Mouse (Mus musculus): ENCODE measurements around the gene Ywhag. TPM values are rescaled to one million over a fixed set of nuclear protein-coding genes. Genes with fewer than 3 reads are reported as not detected.

Ywhag gene
- polyA plus RNA-seq, 1 experiment from 2014 or later = 60.1 TPM

DNA sequence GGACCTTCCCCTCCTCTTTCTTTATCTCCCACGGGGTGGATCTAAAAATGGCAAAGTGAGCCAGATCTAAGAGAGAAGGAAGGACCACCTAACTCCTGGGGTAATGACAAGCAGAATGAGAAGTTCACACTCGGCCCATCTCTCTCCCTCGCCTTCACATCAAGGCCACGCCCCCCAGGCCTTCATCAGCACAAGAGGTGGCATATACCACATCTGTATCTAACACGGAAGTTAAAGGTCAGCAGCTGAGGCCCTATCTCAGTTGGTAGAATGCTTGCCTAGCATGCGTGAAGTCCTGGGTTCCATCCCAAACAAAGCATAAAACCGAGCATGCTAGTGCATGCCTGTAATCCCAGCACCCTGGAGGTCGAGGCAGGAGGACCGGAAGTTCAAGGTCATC, 60.7 kb downstream of the Ywhag start:
- Histone ChIP-seq H3K9me3 (replicated peaks; ENCODE audit: control insufficient read depth, low read length) (no peaks in the 10 kb centered on the region), H3K4me3 (ENCODE audit: low read depth, low read length) (no peak overlapping the region), H3K4me2 (ENCODE audit: low read depth, low read length) (no peak overlapping the region), H3K27ac (ENCODE audit: low read length) (no peak overlapping the region), H3K27me3 (ENCODE audit: control insufficient read depth, insufficient read depth, low read depth, low read length) (peaks cover 26% of the 10 kb centered on the region), H3K36me3 (ENCODE audit: control insufficient read depth, insufficient read depth) (no peaks in the 10 kb centered on the region), H3K4me1 (ENCODE audit: control insufficient read depth, low read depth, low read length) (no peaks in the 10 kb centered on the region; the same call in 1 of the 2 replicates), H3K9ac (ENCODE audit: low read depth, low read length) (no peak overlapping the region)
- 30% methylated on average over 9 of the region's 9 CpGs for WGBS (ENCODE audit: insufficient replicate concordance)
- ATAC-seq (ENCODE audit: low read depth) = no peak

DNA sequence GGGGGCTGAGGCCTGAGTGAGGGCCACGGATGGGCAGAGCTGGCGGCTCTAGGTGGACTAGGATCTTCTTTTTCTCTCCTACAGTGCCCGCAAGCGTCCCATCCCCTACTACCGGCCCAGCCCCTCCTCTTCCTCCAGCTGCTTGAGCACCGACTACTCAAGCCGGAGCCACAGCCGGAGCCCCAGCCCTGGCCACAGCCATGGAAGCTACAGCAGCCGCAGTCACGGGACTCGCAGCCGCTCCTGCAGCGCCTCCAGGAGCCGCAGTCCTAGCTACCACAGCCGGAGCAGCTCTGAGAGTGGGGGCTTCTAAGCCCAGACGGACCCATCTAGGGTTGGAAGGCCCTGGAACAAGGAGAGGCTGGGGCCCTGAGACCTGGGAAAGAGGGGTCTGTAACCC, 61.4 kb downstream of the Ywhag start:
- ATAC-seq (ENCODE audit: low read depth) = no peak
- H3K4me2 ChIP-seq (ENCODE audit: low read depth, low read length) = no peak overlapping the region
- H3K36me3 ChIP-seq (ENCODE audit: control insufficient read depth, insufficient read depth) = no peaks in the 10 kb centered on the region
- no peak overlapping the region for H3K27ac ChIP-seq (ENCODE audit: low read length)
- H3K27me3 ChIP-seq (ENCODE audit: control insufficient read depth, insufficient read depth, low read depth, low read length) = peaks cover 34% of the 10 kb centered on the region
- H3K4me1 ChIP-seq (ENCODE audit: control insufficient read depth, low read depth, low read length) = no peaks in the 10 kb centered on the region; the same call in 1 of the 2 replicates
- 14% methylated on average over 16 of the region's 16 CpGs for WGBS (ENCODE audit: insufficient replicate concordance)
- no peak overlapping the region for H3K4me3 ChIP-seq (ENCODE audit: low read depth, low read length)
- H3K9me3 ChIP-seq (replicated peaks; ENCODE audit: control insufficient read depth, low read length) = no peaks in the 10 kb centered on the region
- no peak overlapping the region for H3K9ac ChIP-seq (ENCODE audit: low read depth, low read length)

DNA sequence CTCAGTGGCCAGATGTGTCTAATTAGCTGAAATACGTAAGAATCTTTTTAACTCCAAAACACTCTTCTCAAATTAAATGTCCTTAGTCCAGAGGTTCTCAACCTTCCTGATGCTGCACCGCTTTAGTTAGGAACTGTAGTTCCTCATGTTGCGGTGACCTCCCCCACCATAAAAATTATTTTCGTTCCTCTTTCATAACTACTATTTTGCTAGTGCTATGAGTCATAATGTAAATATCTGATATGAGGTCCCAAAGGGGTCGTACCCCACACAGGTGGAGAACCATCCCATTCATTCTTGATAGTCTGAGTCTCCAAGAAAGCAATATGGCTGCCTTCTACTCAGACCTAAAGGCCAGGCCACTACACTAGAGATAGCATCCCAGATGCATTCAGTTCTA, 63.9 kb downstream of the Ywhag start:
- Histone ChIP-seq H3K4me1 (ENCODE audit: control insufficient read depth, low read depth, low read length) (no peaks in the 10 kb centered on the region), H3K27me3 (ENCODE audit: control insufficient read depth, insufficient read depth, low read depth, low read length) (peaks cover 53% of the 10 kb centered on the region), H3K4me3 (ENCODE audit: low read depth, low read length) (no peak overlapping the region), H3K9ac (ENCODE audit: low read depth, low read length) (no peak overlapping the region), H3K27ac (ENCODE audit: low read length) (no peak overlapping the region), H3K9me3 (replicated peaks; ENCODE audit: control insufficient read depth, low read length) (no peaks in the 10 kb centered on the region), H3K36me3 (ENCODE audit: control insufficient read depth, insufficient read depth) (no peaks in the 10 kb centered on the region), H3K4me2 (ENCODE audit: low read depth, low read length) (no peak overlapping the region)
- no peak for ATAC-seq (ENCODE audit: low read depth)
- WGBS (ENCODE audit: insufficient replicate concordance) = 56% methylated on average over 5 of the region's 5 CpGs

DNA sequence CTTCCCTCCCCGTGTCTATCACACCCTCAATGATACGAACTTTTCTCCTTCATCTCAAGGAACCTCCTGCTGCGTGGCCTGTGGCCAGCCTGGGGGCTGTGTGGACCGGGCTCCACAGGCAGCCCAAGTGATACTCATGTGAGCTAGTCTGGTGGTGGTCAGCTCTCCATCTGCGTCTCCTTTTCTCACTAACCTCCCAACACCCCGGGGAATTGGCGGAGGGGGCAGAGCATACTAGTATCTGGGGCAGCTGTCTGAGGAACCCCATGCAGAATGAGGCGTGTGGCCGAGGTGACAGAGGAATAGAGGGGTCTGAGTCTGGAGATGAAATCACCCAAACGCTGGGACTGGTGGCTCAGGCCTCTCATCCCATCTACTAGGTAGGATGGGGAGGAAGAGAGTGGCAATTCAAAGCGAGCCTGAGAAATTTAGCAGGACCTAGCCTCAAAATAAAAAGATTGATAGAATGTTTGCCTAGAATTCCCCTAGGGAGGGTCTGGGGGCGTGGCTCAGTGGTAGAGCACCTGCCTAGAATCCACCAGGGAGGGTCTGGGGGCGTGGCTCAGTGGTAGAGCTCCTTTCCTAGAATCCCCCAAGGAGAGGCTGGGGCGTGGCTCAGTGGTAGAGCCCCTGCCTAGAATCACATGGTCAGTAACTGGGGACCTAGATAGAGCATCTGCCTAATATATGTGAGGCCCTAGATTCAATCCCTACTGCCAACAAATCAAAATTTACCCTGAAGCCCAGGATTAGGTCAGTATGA, 64.6 kb downstream of the Ywhag start:
- no peak overlapping the region for H3K4me3 ChIP-seq (ENCODE audit: low read depth, low read length)
- no peaks in the 10 kb centered on the region for H3K36me3 ChIP-seq (ENCODE audit: control insufficient read depth, insufficient read depth)
- no peak overlapping the region for H3K9ac ChIP-seq (ENCODE audit: low read depth, low read length)
- H3K27me3 ChIP-seq (ENCODE audit: control insufficient read depth, insufficient read depth, low read depth, low read length) = peaks cover 53% of the 10 kb centered on the region
- no peak for ATAC-seq (ENCODE audit: low read depth)
- H3K4me1 ChIP-seq (ENCODE audit: control insufficient read depth, low read depth, low read length) = no peaks in the 10 kb centered on the region
- no peak overlapping the region for H3K4me2 ChIP-seq (ENCODE audit: low read depth, low read length)
- no peak overlapping the region for H3K27ac ChIP-seq (ENCODE audit: low read length)
- WGBS (ENCODE audit: insufficient replicate concordance) = 46% methylated on average over 14 of the region's 14 CpGs
- H3K9me3 ChIP-seq (replicated peaks; ENCODE audit: control insufficient read depth, low read length) = no peaks in the 10 kb centered on the region

DNA sequence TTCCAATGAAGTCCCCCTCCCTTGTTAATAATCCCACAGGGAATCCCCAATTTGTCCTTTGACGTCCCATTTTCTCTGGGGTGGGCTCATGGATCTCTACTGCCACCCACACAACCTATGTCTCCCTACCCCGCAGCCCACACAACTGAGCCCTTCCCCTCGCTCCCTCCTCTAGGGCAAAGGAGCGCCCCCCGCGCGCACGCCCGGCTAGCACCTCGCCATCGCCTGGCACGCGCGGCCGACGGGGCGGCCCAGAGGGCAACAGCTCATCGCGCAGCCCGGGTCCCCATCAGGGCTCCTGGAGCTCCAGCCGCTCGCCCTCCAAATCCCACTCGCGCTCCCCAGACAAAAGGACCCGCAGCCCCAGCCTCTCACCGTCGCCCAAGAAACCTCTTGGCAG, 65.8 kb downstream of the Ywhag start:
- Histone ChIP-seq H3K4me3 (ENCODE audit: low read depth, low read length) (no peak overlapping the region), H3K9ac (ENCODE audit: low read depth, low read length) (no peak overlapping the region)
- ATAC-seq (ENCODE audit: low read depth) = no peak

DNA sequence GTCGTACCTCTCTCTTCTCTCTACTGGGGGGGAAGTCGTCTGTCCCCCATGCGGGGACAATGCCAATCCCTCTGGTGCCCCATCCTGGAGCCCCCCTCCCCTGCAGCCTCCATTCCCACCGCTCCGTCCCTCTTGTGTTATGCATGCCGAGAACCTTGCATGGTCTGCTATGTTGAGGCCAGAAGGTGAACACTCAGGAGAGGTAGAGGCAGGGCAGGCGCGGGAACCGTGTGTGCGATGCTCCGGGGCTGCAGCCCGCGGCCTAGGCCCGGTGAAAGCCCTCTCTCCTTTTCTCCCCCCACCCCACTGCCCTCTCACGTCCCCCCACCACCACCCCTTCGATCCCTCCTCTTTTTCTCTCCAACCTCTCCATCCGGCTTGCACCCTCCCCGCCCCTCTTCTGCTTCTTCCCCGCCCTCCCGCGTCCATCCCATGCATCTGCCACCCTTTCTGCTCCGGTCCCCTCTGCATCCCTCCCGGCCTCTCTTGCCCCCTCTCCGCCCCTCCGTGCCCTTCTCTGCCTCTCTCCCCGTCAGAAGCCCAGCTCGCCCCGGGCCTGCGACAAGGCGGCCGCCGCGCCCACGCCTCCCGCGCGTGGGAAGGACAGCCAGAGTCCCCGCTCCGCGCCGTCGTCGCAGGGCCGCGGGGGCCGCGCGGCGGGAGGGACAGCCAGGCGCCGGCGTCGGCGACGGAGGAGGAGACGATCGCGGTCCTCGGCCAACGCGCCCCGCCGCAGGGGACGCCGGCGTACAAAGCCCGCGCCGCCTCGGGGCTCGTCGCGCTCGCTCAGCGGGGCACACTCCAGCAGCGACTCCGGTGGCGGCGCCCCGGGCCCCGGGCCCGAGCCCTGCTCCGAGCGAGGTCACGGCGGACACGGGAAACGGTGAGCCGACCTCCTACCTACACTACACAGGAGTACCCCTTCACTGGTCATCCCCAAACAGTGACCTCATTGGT, 66.5 kb downstream of the Ywhag start:
- Histone ChIP-seq H3K36me3 (ENCODE audit: control insufficient read depth, insufficient read depth) (no peaks in the 10 kb centered on the region), H3K27ac (ENCODE audit: low read length) (no peak overlapping the region), H3K4me2 (ENCODE audit: low read depth, low read length) (peak overlapping the region; percentile 38), H3K4me1 (ENCODE audit: control insufficient read depth, low read depth, low read length) (no peaks in the 10 kb centered on the region), H3K27me3 (ENCODE audit: control insufficient read depth, insufficient read depth, low read depth, low read length) (peaks cover 53% of the 10 kb centered on the region), H3K9me3 (replicated peaks; ENCODE audit: control insufficient read depth, low read length) (no peaks in the 10 kb centered on the region), H3K4me3 (ENCODE audit: low read depth, low read length) (0 out of 2 replicates have a peak overlapping the region, but pooled peaks have one; percentile 7), H3K9ac (ENCODE audit: low read depth, low read length) (no peak overlapping the region)
- WGBS (ENCODE audit: insufficient replicate concordance) = 1% methylated on average over 89 of the region's 89 CpGs
- no peak for ATAC-seq (ENCODE audit: low read depth)

More for the DNA sequence above, 65.8 kb downstream of the Ywhag start:
- WGBS (ENCODE audit: insufficient replicate concordance) = 2% methylated on average over 27 of the region's 27 CpGs
- Histone ChIP-seq H3K27me3 (ENCODE audit: control insufficient read depth, insufficient read depth, low read depth, low read length) (peaks cover 53% of the 10 kb centered on the region), H3K4me1 (ENCODE audit: control insufficient read depth, low read depth, low read length) (no peaks in the 10 kb centered on the region), H3K9me3 (replicated peaks; ENCODE audit: control insufficient read depth, low read length) (no peaks in the 10 kb centered on the region), H3K27ac (ENCODE audit: low read length) (no peak overlapping the region), H3K36me3 (ENCODE audit: control insufficient read depth, insufficient read depth) (no peaks in the 10 kb centered on the region), H3K4me2 (ENCODE audit: low read depth, low read length) (no peak overlapping the region)

DNA sequence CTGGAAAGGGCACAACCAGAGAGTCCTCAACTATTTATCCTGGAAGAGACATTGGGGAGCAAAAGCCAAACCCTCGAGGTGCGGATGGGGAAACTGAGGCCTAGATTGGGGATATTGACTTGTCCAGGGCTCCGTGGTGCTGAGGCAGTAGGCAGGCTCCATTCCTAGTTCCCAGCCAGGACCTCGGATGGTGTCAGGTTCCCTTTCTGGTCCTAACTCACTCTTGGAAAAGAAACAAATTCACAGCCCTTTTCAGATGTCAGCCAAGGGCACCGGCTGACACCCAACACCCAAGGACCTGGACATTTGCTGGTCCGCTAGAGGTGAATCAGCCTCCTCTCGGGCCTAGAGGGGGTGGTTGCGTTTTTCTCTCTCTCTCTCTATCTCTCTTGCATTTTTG, 67.8 kb downstream of the Ywhag start:
- Histone ChIP-seq H3K4me2 (ENCODE audit: low read depth, low read length) (no peak overlapping the region), H3K27ac (ENCODE audit: low read length) (no peak overlapping the region), H3K4me1 (ENCODE audit: control insufficient read depth, low read depth, low read length) (no peaks in the 10 kb centered on the region), H3K27me3 (ENCODE audit: control insufficient read depth, insufficient read depth, low read depth, low read length) (peaks cover 50% of the 10 kb centered on the region), H3K9me3 (replicated peaks; ENCODE audit: control insufficient read depth, low read length) (no peaks in the 10 kb centered on the region), H3K36me3 (ENCODE audit: control insufficient read depth, insufficient read depth) (no peaks in the 10 kb centered on the region), H3K4me3 (ENCODE audit: low read depth, low read length) (no peak overlapping the region), H3K9ac (ENCODE audit: low read depth, low read length) (no peak overlapping the region)
- no peak for ATAC-seq (ENCODE audit: low read depth)
- WGBS (ENCODE audit: insufficient replicate concordance) = 28% methylated on average over 8 of the region's 8 CpGs
